Mouse (Mus musculus): ENCODE data around the gene Cavin1. TPM values are rescaled to one million over a fixed set of nuclear protein-coding genes. Genes with fewer than 3 reads are reported as not detected.
A peak's percentile ranks its signal among the peaks of the same experiment; 100 is the strongest.

The Cavin1 gene
- polyA plus RNA-seq, 2 experiments: 96.8 to 135 TPM

- Histone ChIP-seq H3K4me3 (replicated peaks; ENCODE audit: low read length) (no peak overlapping the region), H3K36me3 (ENCODE audit: control insufficient read depth, insufficient read depth, low read length) (peaks cover 9% of the 10 kb centered on the region), H3K4me1 (ENCODE audit: control insufficient read depth, insufficient read depth, low read length) (peaks cover 36% of the 10 kb centered on the region), H3K9ac (ENCODE audit: low read depth, low read length, severe bottlenecking) (peak overlapping the region; percentile 28; the same call in 1 of the 2 replicates), H3K9me3 (ENCODE audit: control insufficient read depth, low read length) (no peaks in the 10 kb centered on the region), H3K4me2 (replicated peaks; ENCODE audit: low read depth, low read length, severe bottlenecking) (no peak overlapping the region), H3K27me3 (ENCODE audit: control insufficient read depth, insufficient read depth, low read length) (peaks cover 7% of the 10 kb centered on the region), H3K27ac (replicated peaks; ENCODE audit: low read depth, low read length) (no peak overlapping the region)
- no peak for DNase-seq (ENCODE audit: low spot score)
- no peak for TF ChIP-seq POLR2A (IDR thresholded peaks at IDR 0.05; ENCODE audit: borderline replicate concordance, extremely low read depth, insufficient read depth, insufficient read length)
- 65% methylated on average over 9 of the region's 9 CpGs for WGBS
- no peak for ATAC-seq (ENCODE audit: low FRiP score, low read depth)
Measured at GRCm38 (mm10) chr11:100963647-100964046, 7.0 kb downstream of the Cavin1 start.

- Histone ChIP-seq H3K4me1 (ENCODE audit: control insufficient read depth, insufficient read depth, low read length) (peaks cover 31% of the 10 kb centered on the region), H3K27ac (replicated peaks; ENCODE audit: low read depth, low read length) (peak overlapping the region; percentile 75)
Measured at GRCm38 (mm10) chr11:100962371-100962911, 8.2 kb downstream of the Cavin1 start.

GRCm38 (mm10) chr11:100960540-100960939 lies 10.1 kb downstream of the Cavin1 start:
- Histone ChIP-seq H3K4me2 (replicated peaks; ENCODE audit: low read depth, low read length, severe bottlenecking) (no peak overlapping the region), H3K4me1 (ENCODE audit: control insufficient read depth, insufficient read depth, low read length) (peaks cover 31% of the 10 kb centered on the region), H3K9me3 (ENCODE audit: control insufficient read depth, low read length) (no peaks in the 10 kb centered on the region), H3K27ac (replicated peaks; ENCODE audit: low read depth, low read length) (no peak overlapping the region), H3K9ac (ENCODE audit: low read depth, low read length, severe bottlenecking) (no peak overlapping the region), H3K4me3 (replicated peaks; ENCODE audit: low read length) (no peak overlapping the region), H3K36me3 (ENCODE audit: control insufficient read depth, insufficient read depth, low read length) (peaks cover 22% of the 10 kb centered on the region), H3K27me3 (ENCODE audit: control insufficient read depth, insufficient read depth, low read length) (peaks cover 18% of the 10 kb centered on the region)
- TF ChIP-seq POLR2A (IDR thresholded peaks at IDR 0.05; ENCODE audit: borderline replicate concordance, extremely low read depth, insufficient read depth, insufficient read length): no peak
- WGBS: 19% methylated on average over 6 of the region's 6 CpGs
- ATAC-seq (ENCODE audit: low FRiP score, low read depth) (no peak), DNase-seq (ENCODE audit: low spot score) (peak; percentile 63)

More at GRCm38 (mm10) chr11:100962371-100962911, 8.2 kb downstream of the Cavin1 start:
- H3K36me3 ChIP-seq (ENCODE audit: control insufficient read depth, insufficient read depth, low read length): peaks cover 17% of the 10 kb centered on the region
- no peak overlapping the region for H3K4me3 ChIP-seq (replicated peaks; ENCODE audit: low read length)
- H3K9me3 ChIP-seq (ENCODE audit: control insufficient read depth, low read length): no peaks in the 10 kb centered on the region
- no peak overlapping the region for H3K9ac ChIP-seq (ENCODE audit: low read depth, low read length, severe bottlenecking)
- peak; percentile 73 for ATAC-seq (ENCODE audit: low FRiP score, low read depth)
- TF ChIP-seq POLR2A (IDR thresholded peaks at IDR 0.05; ENCODE audit: borderline replicate concordance, extremely low read depth, insufficient read depth, insufficient read length): no peak
- peak; percentile 61 for DNase-seq (ENCODE audit: low spot score)
- no peak overlapping the region for H3K4me2 ChIP-seq (replicated peaks; ENCODE audit: low read depth, low read length, severe bottlenecking)
- WGBS: 31% methylated on average over 9 of the region's 9 CpGs
- peaks cover 18% of the 10 kb centered on the region for H3K27me3 ChIP-seq (ENCODE audit: control insufficient read depth, insufficient read depth, low read length)

- peaks cover 18% of the 10 kb centered on the region for H3K27me3 ChIP-seq (ENCODE audit: control insufficient read depth, insufficient read depth, low read length)
- 34% methylated on average over 3 of the region's 3 CpGs for WGBS
Measured at GRCm38 (mm10) chr11:100959826-100960225, 10.9 kb downstream of the Cavin1 start.

GRCm38 (mm10) chr11:100959464-100959810 lies 11.2 kb downstream of the Cavin1 start:
- Histone ChIP-seq H3K27me3 (ENCODE audit: control insufficient read depth, insufficient read depth, low read length) (peaks cover 18% of the 10 kb centered on the region), H3K36me3 (ENCODE audit: control insufficient read depth, insufficient read depth, low read length) (peaks cover 23% of the 10 kb centered on the region), H3K9ac (ENCODE audit: low read depth, low read length, severe bottlenecking) (no peak overlapping the region), H3K4me1 (ENCODE audit: control insufficient read depth, insufficient read depth, low read length) (peaks cover 31% of the 10 kb centered on the region), H3K4me3 (replicated peaks; ENCODE audit: low read length) (peak overlapping the region; percentile 21; the same call in 1 of the 2 replicates), H3K4me2 (replicated peaks; ENCODE audit: low read depth, low read length, severe bottlenecking) (peak overlapping the region; percentile 41), H3K27ac (replicated peaks; ENCODE audit: low read depth, low read length) (no peak overlapping the region), H3K9me3 (ENCODE audit: control insufficient read depth, low read length) (no peaks in the 10 kb centered on the region)
- ATAC-seq (ENCODE audit: low FRiP score, low read depth): no peak
- no peak for TF ChIP-seq POLR2A (IDR thresholded peaks at IDR 0.05; ENCODE audit: borderline replicate concordance, extremely low read depth, insufficient read depth, insufficient read length)
- WGBS: 4% methylated on average over 14 of the region's 14 CpGs
- DNase-seq (ENCODE audit: low spot score): peak; percentile 83

More at GRCm38 (mm10) chr11:100959826-100960225, 10.9 kb downstream of the Cavin1 start:
- Histone ChIP-seq H3K4me2 (replicated peaks; ENCODE audit: low read depth, low read length, severe bottlenecking) (peak overlapping the region; percentile 24; the same call in 1 of the 2 replicates), H3K27ac (replicated peaks; ENCODE audit: low read depth, low read length) (no peak overlapping the region), H3K4me1 (ENCODE audit: control insufficient read depth, insufficient read depth, low read length) (peaks cover 31% of the 10 kb centered on the region), H3K4me3 (replicated peaks; ENCODE audit: low read length) (no peak overlapping the region), H3K9ac (ENCODE audit: low read depth, low read length, severe bottlenecking) (no peak overlapping the region), H3K36me3 (ENCODE audit: control insufficient read depth, insufficient read depth, low read length) (peaks cover 23% of the 10 kb centered on the region), H3K9me3 (ENCODE audit: control insufficient read depth, low read length) (no peaks in the 10 kb centered on the region)
- DNase-seq (ENCODE audit: low spot score) (peak; percentile 34), ATAC-seq (ENCODE audit: low FRiP score, low read depth) (no peak)
- no peak for TF ChIP-seq POLR2A (IDR thresholded peaks at IDR 0.05; ENCODE audit: borderline replicate concordance, extremely low read depth, insufficient read depth, insufficient read length)

Measured in limb, embryonic 14.5 days (tissue).